Mouse (Mus musculus) E14TG2a.4 (cell line): ENCODE results near the gene Cyth1.

Source experiments
- CTCF ChIP-seq: conservative IDR thresholded peaks from 2 replicates; pipeline ENCODE4 v1.5.1; 2014; ENCODE audit warnings: low read length
- NANOG ChIP-seq: IDR thresholded peaks from 2 replicates; pipeline ENCODE4 v1.6.1; 2014; ENCODE audit warnings: borderline replicate concordance, low read length, mixed read lengths
- POU5F1 ChIP-seq: IDR thresholded peaks from 2 replicates; pipeline ENCODE4 v1.6.1; 2014; ENCODE audit warnings: low read length, borderline replicate concordance

- TF ChIP-seq CTCF (no peak), NANOG (no peak), POU5F1 (no peak)
Measured at GRCm38 (mm10) chr11:118170333-118170732, 78.1 kb downstream of the Cyth1 start.
